Mouse (Mus musculus): ENCODE measurements around the gene 1700025G04Rik.
A peak's percentile ranks its signal among the peaks of the same experiment; 100 is the strongest.

Gene 1700025G04Rik

GRCm38 (mm10) chr1:151958442-151958841 is 131.5 kb downstream of the 1700025G04Rik start:
- no peak for DNase-seq

GRCm38 (mm10) chr1:151957669-151958068 is 132.3 kb downstream of the 1700025G04Rik start:
- peak; percentile 91 for DNase-seq

GRCm38 (mm10) chr1:151955866-151956265 is 134.1 kb downstream of the 1700025G04Rik start:
- DNase-seq = no peak

GRCm38 (mm10) chr1:151953563-151953962 is 136.4 kb downstream of the 1700025G04Rik start:
- DNase-seq = peak; percentile 98

- peak; percentile 95 for DNase-seq
Observed at GRCm38 (mm10) chr1:151948065-151948464, 141.9 kb downstream of the 1700025G04Rik start.

GRCm38 (mm10) chr1:151947571-151947970 is 142.4 kb downstream of the 1700025G04Rik start:
- DNase-seq = peak; percentile 88

GRCm38 (mm10) chr1:151944457-151945223 is 145.3 kb downstream of the 1700025G04Rik start:
- DNase-seq = no peak

- no peak for DNase-seq
Observed at GRCm38 (mm10) chr1:151943681-151944237, 146.2 kb downstream of the 1700025G04Rik start.

- peak; percentile 87 for DNase-seq
Observed at GRCm38 (mm10) chr1:151942972-151943654, 146.8 kb downstream of the 1700025G04Rik start.

GRCm38 (mm10) chr1:151939987-151940386 is 149.9 kb downstream of the 1700025G04Rik start:
- DNase-seq = peak; percentile 72

GRCm38 (mm10) chr1:151939510-151939909 is 150.4 kb downstream of the 1700025G04Rik start:
- no peak for DNase-seq

- DNase-seq = no peak
Observed at GRCm38 (mm10) chr1:151933605-151934004, 156.3 kb downstream of the 1700025G04Rik start.

- DNase-seq = no peak
Observed at GRCm38 (mm10) chr1:151926826-151927225, 163.1 kb downstream of the 1700025G04Rik start.

- no peak for DNase-seq
Observed at GRCm38 (mm10) chr1:151926141-151926540, 163.8 kb downstream of the 1700025G04Rik start.

- no peak for DNase-seq
Observed at GRCm38 (mm10) chr1:151925738-151926137, 164.2 kb downstream of the 1700025G04Rik start.

- peak; percentile 66 for DNase-seq
Observed at GRCm38 (mm10) chr1:151918806-151919357, 171.0 kb downstream of the 1700025G04Rik start.

GRCm38 (mm10) chr1:151917736-151918135 is 172.2 kb downstream of the 1700025G04Rik start:
- peak; percentile 92 for DNase-seq

GRCm38 (mm10) chr1:151914494-151914893 is 175.4 kb downstream of the 1700025G04Rik start:
- peak; percentile 77 for DNase-seq

GRCm38 (mm10) chr1:151907014-151907413 is 182.9 kb downstream of the 1700025G04Rik start:
- DNase-seq = no peak

GRCm38 (mm10) chr1:151900706-151901360 is 189.1 kb downstream of the 1700025G04Rik start:
- peak; percentile 59 for DNase-seq

- peak; percentile 83 for DNase-seq
Observed at GRCm38 (mm10) chr1:151899964-151900363, 190.0 kb downstream of the 1700025G04Rik start.

- peak; percentile 53 for DNase-seq
Observed at GRCm38 (mm10) chr1:151895406-151895805, 194.5 kb downstream of the 1700025G04Rik start.

- DNase-seq = peak; percentile 61
Observed at GRCm38 (mm10) chr1:151893976-151894375, 195.9 kb downstream of the 1700025G04Rik start.
